Mouse (Mus musculus) skeletal muscle tissue, adult 2 months (tissue): ENCODE results near the gene Tmeff1.

Source experiments
- DNase-seq: peaks from one replicate; pipeline ENCODE4 v3.0.0-alpha.2; 2012; ENCODE audit warnings: low read depth, low spot score

Tmeff1 gene

GRCm38 (mm10) chr4:48584421-48585240, at the start of gene Tmeff1:
TSS of gene Tmeff1 (plus strand) at chr4:48585174.
- DNase-seq, result no peak

- DNase-seq, result no peak
Observed at GRCm38 (mm10) chr4:48536275-48536674, 48.7 kb upstream of the Tmeff1 start.

- DNase-seq, result no peak
Observed at GRCm38 (mm10) chr4:48537024-48537423, 48.0 kb upstream of the Tmeff1 start.

- DNase-seq, result no peak
Observed at GRCm38 (mm10) chr4:48538581-48538980, 46.4 kb upstream of the Tmeff1 start.

- DNase-seq, result no peak
Observed at GRCm38 (mm10) chr4:48539841-48540575, 45.0 kb upstream of the Tmeff1 start, which contains the start of gene Msantd3. TSS of gene Msantd3 (plus strand) at chr4:48539935.

GRCm38 (mm10) chr4:48540576-48541111, 44.3 kb upstream of the Tmeff1 start:
- no peak for DNase-seq

GRCm38 (mm10) chr4:48541526-48542250, 43.3 kb upstream of the Tmeff1 start:
- no peak for DNase-seq

- DNase-seq, result no peak
Observed at GRCm38 (mm10) chr4:48542351-48542750, 42.6 kb upstream of the Tmeff1 start.

GRCm38 (mm10) chr4:48543071-48543865, 41.7 kb upstream of the Tmeff1 start:
- no peak for DNase-seq

GRCm38 (mm10) chr4:48544141-48544540, 40.8 kb upstream of the Tmeff1 start:
- DNase-seq, result no peak

GRCm38 (mm10) chr4:48545966-48546365, 39.0 kb upstream of the Tmeff1 start:
- DNase-seq, result no peak

GRCm38 (mm10) chr4:48546568-48547496, 38.1 kb upstream of the Tmeff1 start:
- no peak for DNase-seq

GRCm38 (mm10) chr4:48548393-48549045, 36.5 kb upstream of the Tmeff1 start:
- DNase-seq, result no peak

- DNase-seq, result no peak
Observed at GRCm38 (mm10) chr4:48549661-48550060, 35.3 kb upstream of the Tmeff1 start.

- DNase-seq, result no peak
Observed at GRCm38 (mm10) chr4:48552486-48553064, 32.4 kb upstream of the Tmeff1 start.

GRCm38 (mm10) chr4:48554132-48554531, 30.8 kb upstream of the Tmeff1 start:
- DNase-seq, result no peak

- DNase-seq, result no peak
Observed at GRCm38 (mm10) chr4:48555729-48556128, 29.2 kb upstream of the Tmeff1 start.

- DNase-seq, result peak; percentile 21
Observed at GRCm38 (mm10) chr4:48559652-48560051, 25.3 kb upstream of the Tmeff1 start.

GRCm38 (mm10) chr4:48561824-48562223, 23.1 kb upstream of the Tmeff1 start:
- DNase-seq, result no peak
